Mouse (Mus musculus) cerebellum, adult 2 months (tissue): ENCODE measurements around the gene Rnh1. TPM values are rescaled to one million over a fixed set of nuclear protein-coding genes. Genes with fewer than 3 reads are reported as not detected.
A peak's percentile ranks its signal among the peaks of the same experiment; 100 is the strongest.

ENCODE experiments used
- DNase-seq, 2 experiments: peaks; one replicate each; pipeline ENCODE4 v3.0.0; 2021
- H3K27ac ChIP-seq: fragments of 200-500 bp; 2 replicates; pipeline ENCODE4 v1.5.1; 2012; ENCODE audit warnings: low read length, control low read depth, inconsistent platforms; ENCODE audit not compliant: insufficient read depth
- H3K27me3 ChIP-seq: fragments of 200-500 bp; 2 replicates; pipeline ENCODE4 v1.6.1; 2012; ENCODE audit warnings: inconsistent platforms, mild to moderate bottlenecking, low read length, moderate library complexity; ENCODE audit not compliant: control insufficient read depth, insufficient read depth
- H3K4me1 ChIP-seq: fragments of 200-500 bp; 2 replicates; pipeline ENCODE4 v1.6.1; 2011; ENCODE audit warnings: low read length; ENCODE audit not compliant: control insufficient read depth, insufficient read depth
- H3K4me3 ChIP-seq: fragments of 200-500 bp; replicated peaks from 2 replicates; pipeline ENCODE3; 2011; ENCODE audit warnings: mild to moderate bottlenecking, low read depth, low read length, control low read depth; ENCODE audit not compliant: insufficient read depth
- CTCF ChIP-seq: fragments of 200-500 bp; IDR thresholded peaks from 2 replicates; pipeline ENCODE4 v1.5.1; 2011; ENCODE audit warnings: low read depth, mild to moderate bottlenecking, control low read depth, low read length, moderate library complexity, borderline replicate concordance; ENCODE audit not compliant: insufficient read depth
- POLR2A ChIP-seq: fragments of 200-500 bp; IDR thresholded peaks from 2 replicates; pipeline ENCODE4 v1.6.1; 2011; ENCODE audit warnings: low read length, control low read depth, borderline replicate concordance; ENCODE audit not compliant: insufficient read depth
- WGBS: fragments of 180-500 bp; shearing (Covaris S2); methylation state at CpG from one replicate; pipeline ENCODE4 v1.1.7; 2018; 5-methylcytosine and 5-hydroxymethylcytosine counted together
- polyA plus RNA-seq: library from polyadenylated mRNA; depleted of rRNA; stranded (reverse); fragments of >200 nt; gene quantifications from 2 replicates; pipeline ENCODE4 v1.2.3, GENCODE M21; 2012

The Rnh1 gene
- polyA plus RNA-seq, 1 experiment: 66.9 TPM

- no peak overlapping the region for H3K27ac ChIP-seq
- no peak overlapping the region for H3K4me3 ChIP-seq
- WGBS: 86% methylated on average over 8 of the region's 8 CpGs
- peaks cover 14% of the 10 kb centered on the region for H3K4me1 ChIP-seq
- no peak for DNase-seq
- H3K27me3 ChIP-seq: no peaks in the 10 kb centered on the region
- no peak for TF ChIP-seq POLR2A
- no peak for TF ChIP-seq CTCF
Measured at GRCm38 (mm10) chr7:141196619-141197282, 24.1 kb upstream of the Rnh1 start.

- no peak overlapping the region for H3K27ac ChIP-seq
- no peak for DNase-seq
- H3K4me3 ChIP-seq: no peak overlapping the region
- peaks cover 14% of the 10 kb centered on the region for H3K4me1 ChIP-seq
- no peak for TF ChIP-seq CTCF
- TF ChIP-seq POLR2A: no peak
- no peaks in the 10 kb centered on the region for H3K27me3 ChIP-seq
- WGBS: 94% methylated on average over 2 of the region's 2 CpGs
Measured at GRCm38 (mm10) chr7:141195754-141196153, 23.1 kb upstream of the Rnh1 start.

GRCm38 (mm10) chr7:141194830-141195229 is 22.2 kb upstream of the Rnh1 start:
- WGBS: 2% methylated on average over 28 of the region's 28 CpGs
- no peaks in the 10 kb centered on the region for H3K27me3 ChIP-seq
- H3K4me1 ChIP-seq: peaks cover 14% of the 10 kb centered on the region
- H3K4me3 ChIP-seq: peak overlapping the region; percentile 70
- H3K27ac ChIP-seq: no peak overlapping the region
- peak; percentile 78 for DNase-seq
- TF ChIP-seq POLR2A (no peak), CTCF (no peak)

GRCm38 (mm10) chr7:141194409-141194808 is 21.8 kb upstream of the Rnh1 start:
- Histone ChIP-seq H3K4me3 (peak overlapping the region; percentile 70), H3K27me3 (no peaks in the 10 kb centered on the region), H3K4me1 (peaks cover 14% of the 10 kb centered on the region), H3K27ac (no peak overlapping the region; the same call in 1 of the 2 replicates)
- no peak for DNase-seq
- TF ChIP-seq POLR2A (no peak), CTCF (no peak)
- WGBS: under 1% methylated on average over 23 of the region's 23 CpGs

- H3K27me3 ChIP-seq: no peaks in the 10 kb centered on the region
- H3K4me1 ChIP-seq: peaks cover 14% of the 10 kb centered on the region
- peak within 1 kb of the TSS; percentile 73 for H3K4me3 ChIP-seq
- peak; percentile 97 for TF ChIP-seq POLR2A
- no peak for TF ChIP-seq CTCF
- H3K27ac ChIP-seq: peak within 1 kb of the TSS; percentile 16
- peak; percentile 98 to 99 for DNase-seq
- under 1% methylated on average over 38 of the region's 39 CpGs for WGBS
Measured at GRCm38 (mm10) chr7:141193948-141194347, 21.3 kb upstream of the Rnh1 start, which contains the start of the genes Hras and Lrrc56. Gene Hras, minus strand, starts transcription at chr7:141194005. Gene Lrrc56, plus strand, starts transcription at chr7:141194157.

- DNase-seq: no peak
Measured at GRCm38 (mm10) chr7:141193348-141193856, 20.7 kb upstream of the Rnh1 start.

GRCm38 (mm10) chr7:141192776-141193347 is 20.2 kb upstream of the Rnh1 start:
- H3K27ac ChIP-seq: peak overlapping the region; percentile 16; the same call in 1 of the 2 replicates
- WGBS: 19% methylated on average over 12 of the region's 12 CpGs
- H3K27me3 ChIP-seq: no peaks in the 10 kb centered on the region
- TF ChIP-seq POLR2A (no peak), CTCF (no peak)
- DNase-seq: no peak
- H3K4me3 ChIP-seq: peak overlapping the region; percentile 73
- peaks cover 14% of the 10 kb centered on the region for H3K4me1 ChIP-seq

More at GRCm38 (mm10) chr7:141193348-141193856, 20.7 kb upstream of the Rnh1 start:
- H3K27ac ChIP-seq: peak overlapping the region; percentile 16
- peaks cover 14% of the 10 kb centered on the region for H3K4me1 ChIP-seq
- no peaks in the 10 kb centered on the region for H3K27me3 ChIP-seq
- WGBS: 1% methylated on average over 43 of the region's 43 CpGs
- H3K4me3 ChIP-seq: peak overlapping the region; percentile 73
- TF ChIP-seq POLR2A: no peak
- TF ChIP-seq CTCF: no peak
